Mouse (Mus musculus): ENCODE measurements around the gene Cideb.

GRCm38 (mm10) chr14:55719737-55720136, 38.5 kb downstream of the Cideb start:
- no peak for TF ChIP-seq GATA1 (IDR thresholded peaks at IDR 0.05; ENCODE audit: borderline replicate concordance, low read length)
- no peak for TF ChIP-seq FLI1 (IDR thresholded peaks at IDR 0.05; ENCODE audit: low read length)

Data from megakaryocyte, embryonic 14.5 days (primary cell).